Mouse (Mus musculus) forebrain, postnatal 0 days (tissue): ENCODE measurements around the gene Adcy4. TPM values are rescaled to one million over a fixed set of nuclear protein-coding genes. Genes with fewer than 3 reads are reported as not detected.
A peak's percentile ranks its signal among the peaks of the same experiment; 100 is the strongest.

Source experiments
- ATAC-seq: fragments of 200-750 bp; cut with Nextera tagmentation; 2 replicates; pipeline ENCODE4 v1.8.0; 2017; ENCODE audit warnings: mild to moderate bottlenecking, moderate library complexity
- DNase-seq: peaks from one replicate; pipeline ENCODE4 v3.0.0-alpha.2; 2015
- H3K27ac ChIP-seq: fragments of 300-500 bp; sonication (generic); 2 replicates; pipeline ENCODE4 v1.5.1; 2014; ENCODE audit warnings: low read depth, mild to moderate bottlenecking, antibody characterized with exemption, low read length, moderate library complexity, mixed read lengths
- H3K27me3 ChIP-seq: fragments of 300-500 bp; sonication (generic); 2 replicates; pipeline ENCODE4 v1.6.1; 2014; ENCODE audit warnings: mild to moderate bottlenecking, low read length, mixed read lengths; ENCODE audit not compliant: insufficient read depth
- H3K36me3 ChIP-seq: fragments of 300-500 bp; sonication (generic); 2 replicates; pipeline ENCODE4 v1.6.1; 2014; ENCODE audit warnings: mild to moderate bottlenecking, moderate library complexity; ENCODE audit not compliant: insufficient read depth
- H3K4me1 ChIP-seq: fragments of 300-500 bp; sonication (generic); 2 replicates; pipeline ENCODE4 v1.6.1; 2014; ENCODE audit warnings: antibody characterized with exemption; ENCODE audit not compliant: insufficient read depth
- H3K4me2 ChIP-seq: fragments of 300-500 bp; sonication (generic); 2 replicates; pipeline ENCODE4 v1.6.1; 2014; ENCODE audit warnings: low read depth, mild to moderate bottlenecking, moderate library complexity
- H3K4me3 ChIP-seq: fragments of 300-500 bp; sonication (generic); 2 replicates; pipeline ENCODE4 v1.5.1; 2014; ENCODE audit warnings: low read depth, low read length, mixed read lengths
- H3K9ac ChIP-seq: fragments of 300-500 bp; sonication (generic); 2 replicates; pipeline ENCODE4 v1.6.1; 2014; ENCODE audit warnings: mild to moderate bottlenecking
- H3K9me3 ChIP-seq: fragments of 300-500 bp; sonication (generic); 2 replicates; pipeline ENCODE4 v1.6.1; 2016; ENCODE audit warnings: low read length
- CTCF ChIP-seq: sonication (generic); IDR thresholded peaks from 2 replicates; pipeline ENCODE4 v1.5.1; 2016; ENCODE audit warnings: antibody characterized with exemption, control low read depth, low read depth
- WGBS: fragments of 180-500 bp; shearing (Covaris S2); extraction: QIAGEN DNeasy Blood & Tissue Kit; methylation state at CpG from one replicate; pipeline ENCODE4 v1.1.7; 2014; 5-methylcytosine and 5-hydroxymethylcytosine counted together
- polyA plus RNA-seq: library from polyadenylated mRNA; unstranded; fragments of >200 nt; fragmentation: Nextera tagmentation; extraction: Ambion mirVana; gene quantifications from 2 replicates; pipeline ENCODE4 v1.2.1, GENCODE M21; 2015
- total RNA-seq: library from RNA; depleted of rRNA; stranded (reverse); fragments of >200 nt; gene quantifications from 2 replicates; pipeline ENCODE4 v1.2.3, GENCODE M21; 2014

Adcy4 gene
- total and polyA plus RNA-seq, 2 experiments from 2014 or later, result 1.7 to 3.6 TPM

GRCm38 (mm10) chr14:55819845-55820405 is 36.0 kb upstream of the Adcy4 start:
- Histone ChIP-seq H3K4me3 (no peak overlapping the region), H3K9ac (no peak overlapping the region), H3K36me3 (no peaks in the 10 kb centered on the region), H3K4me2 (no peak overlapping the region), H3K9me3 (no peaks in the 10 kb centered on the region), H3K27me3 (no peaks in the 10 kb centered on the region), H3K4me1 (peaks cover 12% of the 10 kb centered on the region), H3K27ac (no peak overlapping the region)
- DNase-seq (no peak), ATAC-seq (no peak)
- 76% methylated on average over 7 of the region's 7 CpGs for WGBS
- TF ChIP-seq CTCF, result no peak

- Histone ChIP-seq H3K27ac (no peak overlapping the region), H3K4me1 (no peaks in the 10 kb centered on the region; the same call in 1 of the 2 replicates), H3K36me3 (no peaks in the 10 kb centered on the region), H3K4me2 (peak overlapping the region; percentile 54), H3K9ac (peak overlapping the region; percentile 40), H3K4me3 (peak overlapping the region; percentile 39), H3K9me3 (no peaks in the 10 kb centered on the region), H3K27me3 (no peaks in the 10 kb centered on the region)
- WGBS, result 20% methylated on average over 17 of the region's 17 CpGs
- ATAC-seq (peak; percentile 78), DNase-seq (peak; percentile 35)
- no peak for TF ChIP-seq CTCF
Observed at GRCm38 (mm10) chr14:55815310-55815751, 31.4 kb upstream of the Adcy4 start.

GRCm38 (mm10) chr14:55814885-55815284 is 31.0 kb upstream of the Adcy4 start:
- Histone ChIP-seq H3K9ac (peak overlapping the region; percentile 40), H3K36me3 (no peaks in the 10 kb centered on the region), H3K9me3 (no peaks in the 10 kb centered on the region), H3K4me2 (peak overlapping the region; percentile 54), H3K4me1 (no peaks in the 10 kb centered on the region; the same call in 1 of the 2 replicates), H3K4me3 (peak overlapping the region; percentile 39), H3K27me3 (no peaks in the 10 kb centered on the region), H3K27ac (no peak overlapping the region)
- TF ChIP-seq CTCF, result no peak
- peak; percentile 88 for ATAC-seq
- 41% methylated on average over 16 of the region's 16 CpGs for WGBS
- peak; percentile 83 for DNase-seq

- no peak for ATAC-seq
- no peaks in the 10 kb centered on the region for H3K9me3 ChIP-seq
- no peak for TF ChIP-seq CTCF
- H3K27me3 ChIP-seq, result no peaks in the 10 kb centered on the region
- WGBS, result 85% methylated on average over 15 of the region's 15 CpGs
- no peaks in the 10 kb centered on the region for H3K4me1 ChIP-seq
- no peak overlapping the region for H3K4me2 ChIP-seq
- H3K9ac ChIP-seq, result no peak overlapping the region
- no peaks in the 10 kb centered on the region for H3K36me3 ChIP-seq
- H3K27ac ChIP-seq, result no peak overlapping the region
- no peak for DNase-seq
- no peak overlapping the region for H3K4me3 ChIP-seq
Observed at GRCm38 (mm10) chr14:55795380-55796163, 11.7 kb upstream of the Adcy4 start.

- no peak overlapping the region for H3K4me2 ChIP-seq
- no peaks in the 10 kb centered on the region for H3K4me1 ChIP-seq
- DNase-seq (no peak), ATAC-seq (no peak)
- H3K9ac ChIP-seq, result no peak overlapping the region
- no peaks in the 10 kb centered on the region for H3K9me3 ChIP-seq
- no peak overlapping the region for H3K27ac ChIP-seq
- H3K36me3 ChIP-seq, result no peaks in the 10 kb centered on the region
- WGBS, result 63% methylated on average over 2 of the region's 2 CpGs
- H3K27me3 ChIP-seq, result peaks cover 9% of the 10 kb centered on the region
- no peak overlapping the region for H3K4me3 ChIP-seq
- no peak for TF ChIP-seq CTCF
Observed at GRCm38 (mm10) chr14:55793946-55794345, 10.1 kb upstream of the Adcy4 start.

- Histone ChIP-seq H3K4me1 (no peaks in the 10 kb centered on the region), H3K36me3 (no peaks in the 10 kb centered on the region), H3K9ac (no peak overlapping the region), H3K4me2 (no peak overlapping the region), H3K27ac (no peak overlapping the region), H3K9me3 (no peaks in the 10 kb centered on the region), H3K27me3 (peaks cover 13% of the 10 kb centered on the region), H3K4me3 (no peak overlapping the region)
- WGBS, result 60% methylated on average over 2 of the region's 2 CpGs
- DNase-seq, result no peak
- no peak for ATAC-seq
- no peak for TF ChIP-seq CTCF
Observed at GRCm38 (mm10) chr14:55793461-55793860, 9.6 kb upstream of the Adcy4 start.
